Mouse (Mus musculus): ENCODE data around the gene Amotl2.

DNA sequence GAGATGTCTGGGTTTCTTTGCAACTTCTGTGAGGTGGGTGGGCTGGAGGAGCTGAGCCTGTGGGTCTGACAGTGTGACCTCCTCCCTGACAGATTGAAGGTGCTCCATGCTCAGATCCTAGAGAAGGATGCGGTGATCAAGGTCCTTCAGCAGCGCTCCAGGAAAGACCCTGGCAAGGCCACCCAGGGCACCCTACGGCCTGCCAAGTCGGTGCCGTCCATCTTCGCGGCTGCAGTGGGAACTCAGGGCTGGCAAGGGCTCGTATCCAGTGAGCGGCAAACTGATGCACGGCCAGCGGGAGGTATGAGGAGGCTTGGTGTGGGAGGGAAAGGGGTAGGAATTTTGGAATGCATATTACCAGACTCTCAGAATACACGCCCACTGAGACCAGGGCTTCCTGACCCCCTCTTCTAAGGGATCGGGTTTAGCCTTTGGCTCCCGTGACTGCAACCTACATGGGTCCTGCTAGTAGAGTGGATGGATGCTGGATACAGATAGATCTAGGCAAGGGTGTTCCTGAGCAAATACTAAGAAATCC, 13.5 kb downstream of the Amotl2 start:
- TF ChIP-seq USF1 (IDR thresholded peaks at IDR 0.05; ENCODE audit: low read depth) = no peak
- no peak for TF ChIP-seq CEBPB (IDR thresholded peaks at IDR 0.05; ENCODE audit: insufficient read depth, poor library complexity, severe bottlenecking)
- no peak for TF ChIP-seq TCF12 (IDR thresholded peaks at IDR 0.05; ENCODE audit: insufficient read depth, poor library complexity, severe bottlenecking)
- TF ChIP-seq POLR2A (IDR thresholded peaks at IDR 0.05; ENCODE audit: insufficient read length, low read depth) = no peak
- no peak for TF ChIP-seq E2F4 (IDR thresholded peaks at IDR 0.05; ENCODE audit: insufficient read depth)

Data from myocyte (in vitro differentiated cells).